In genomic region chr2:93899397-93900380, GRCm38 (mm10) we compare ENCODE assay signal across 9 mouse cellular contexts. TPM values are rescaled to one million over a fixed set of nuclear protein-coding genes. Genes with fewer than 3 reads are reported as not detected.
DNase-seq lines count a peak whose midpoint lies in the region; ATAC-seq and TF ChIP-seq lines count a peak whose summit lies in the region.
"Had no signal": no experiment of that assay in that cellular context is flagged by ENCODE, and none has a peak within 500 bp of the region (broad histone marks: within the 10 kb centered on the region; RNA-seq: fewer than 3 reads in every experiment).

No protein-coding gene starts in this region.

- H3K9me3 ChIP-seq in G1E (replicated peaks), result no peaks in the 10 kb centered on the region

- no peak overlapping the region for H3K4me3 ChIP-seq in layer of hippocampus, adult 2 months
- no peak overlapping the region for H3K4me3 ChIP-seq in G1E (ENCODE audit: low read depth, low read length)

- H3K4me1 ChIP-seq in G1E (ENCODE audit: insufficient read depth, low read depth, low read length), result no peaks in the 10 kb centered on the region

- no peaks in the 10 kb centered on the region for H3K27me3 ChIP-seq in G1E (ENCODE audit: insufficient read depth, low read length)

- DNase-seq in layer of hippocampus, adult 2 months (ENCODE audit: low spot score in 2 of 2), result peak; percentile 39 to 67
- DNase-seq in layer of hippocampus, adult 9-10 months (ENCODE audit: low spot score), result no peak
- peak; percentile 16 for DNase-seq in G1E (ENCODE audit: low spot score)
- DNase-seq in ZHBTc4 (ENCODE audit: low read depth, low spot score), result peak; percentile 72
- DNase-seq in adrenal gland, adult 8-10 months, result no peak
- DNase-seq in urinary bladder, adult 2 months (ENCODE audit: low spot score), result no peak
- DNase-seq: heart, postnatal 36 days had no signal

- no peak for TF ChIP-seq CTCF in layer of hippocampus, adult 2 months (conservative IDR thresholded peaks at IDR 0.05)
- no peak for TF ChIP-seq CTCF in G1E (IDR thresholded peaks at IDR 0.05; ENCODE audit: low read depth, low read length)

- H3K27ac ChIP-seq in layer of hippocampus, adult 2 months, result peak overlapping the region; percentile 76

- H3K36me3 ChIP-seq in G1E (replicated peaks), result no peaks in the 10 kb centered on the region

- no peak for ATAC-seq in G1E (ENCODE audit: extremely low read depth, insufficient number of reproducible peaks, low FRiP score, poor library complexity, severe bottlenecking)
- ATAC-seq in frontal cortex, adult (ENCODE audit: low TSS enrichment), result peak; percentile 48

RNA-seq across cellular contexts. Expression of gene Accsl, which starts 30.7 kb away (rescaled TPM):
- under 1 TPM in 1 of 2 experiments, not detected in 1; 0.54 TPM for total RNA-seq in layer of hippocampus, adult 2 months (2021)
- total RNA-seq in G1E (2014; fragmentation: Nextera tagmentation) (not detected in 2 replicates), G1E (2017) (0.52 TPM in 1 of 2 replicates, not detected in the other)
- not detected in 2 replicates for polyA plus RNA-seq in G1E (2012)
- under 1 TPM in 3 of 4 experiments, not detected in 1; 0.25 to 0.49 (median 0.38) TPM for total RNA-seq in adrenal gland, adult 8-10 months (2022)
- polyA plus RNA-seq in urinary bladder, adult 2 months (2012; rRNA removed), result 0.06 and 0.10 TPM in 2 replicates
- total RNA-seq: heart, postnatal 36 days had no signal
- polyA plus RNA-seq: liver, embryonic 16.5 days had no signal

RNA-seq across cellular contexts. Expression of gene Accs, which starts 49.9 kb away (rescaled TPM):
- 1 to 10 TPM; 3.0 to 3.5 TPM for total RNA-seq in layer of hippocampus, adult 2 months (2021)
- 3.0 and 8.9 TPM in 2 replicates for total RNA-seq in G1E (2014; fragmentation: Nextera tagmentation)
- total RNA-seq in G1E (2017), result 3.6 and 7.3 TPM in 2 replicates
- polyA plus RNA-seq in G1E (2012), result 2.3 and 2.9 TPM in 2 replicates
- total RNA-seq in adrenal gland, adult 8-10 months (2022), result 10 to 100 TPM; 11.8 to 20.3 (median 15.2) TPM
- polyA plus RNA-seq in urinary bladder, adult 2 months (2012; rRNA removed), result 15.1 and 16.0 TPM in 2 replicates

RNA-seq across cellular contexts. Expression of gene Gm13889, which starts 57.3 kb away (rescaled TPM):
- 10 to 100 TPM; 50.5 to 51.2 TPM for total RNA-seq in layer of hippocampus, adult 2 months (2021)
- total RNA-seq in G1E (2014; fragmentation: Nextera tagmentation) (not detected in 2 replicates), G1E (2017) (not detected in 2 replicates)
- polyA plus RNA-seq in G1E (2012), result 0.07 and 0.20 TPM in 2 replicates
- 10 to 100 TPM; 22.6 to 32.3 (median 30.3) TPM for total RNA-seq in adrenal gland, adult 8-10 months (2022)
- polyA plus RNA-seq in urinary bladder, adult 2 months (2012; rRNA removed), result 48.1 and 49.8 TPM in 2 replicates

Comparison
In these comparisons a context has a peak if more than half of its experiments do, and no peak if none do; other contexts are left out.
1. DNase-seq: peak in layer of hippocampus, adult 2 months (2 of 2), G1E (single experiment) and ZHBTc4 (single experiment); none in layer of hippocampus, adult 9-10 months (single experiment), adrenal gland, adult 8-10 months (single experiment) and urinary bladder, adult 2 months (single experiment).
2. RNA of gene Gm13889, which starts 57.3 kb away (total RNA-seq): 50.5 to 51.2 TPM in layer of hippocampus, adult 2 months and 22.6 to 32.3 TPM in adrenal gland, adult 8-10 months; not detected in G1E; every median in the first group is over 10 times any median in the second.